Mouse (Mus musculus) ES-E14 (cell line): ENCODE measurements around the gene Thrap3. TPM values are rescaled to one million over a fixed set of nuclear protein-coding genes. Genes with fewer than 3 reads are reported as not detected.

ENCODE experiments used
- DNase-seq: peaks from one replicate; pipeline ENCODE4 v3.0.0-alpha.2; 2013; ENCODE audit warnings: low read depth, low spot score
- H3K27ac ChIP-seq: 2 replicates; pipeline ENCODE4 v1.5.1; 2012; ENCODE audit warnings: low read depth, mild to moderate bottlenecking, low read length, moderate library complexity, mixed read lengths; ENCODE audit not compliant: poor library complexity, insufficient read depth, severe bottlenecking
- H3K36me3 ChIP-seq: 2 replicates; pipeline ENCODE4 v1.6.1; 2012; ENCODE audit warnings: mild to moderate bottlenecking, low read length, moderate library complexity, mixed read lengths; ENCODE audit not compliant: control insufficient read depth, poor library complexity, insufficient read depth, severe bottlenecking
- H3K4me1 ChIP-seq, 2 experiments: fragments of 150-350 bp in 1 of 2; sonication (generic) in 1 of 2; 2 replicates each; pipeline ENCODE4 v1.6.1; 2012; ENCODE audit warnings: low read length in 2 of 2, mild to moderate bottlenecking in 1 of 2, mixed read lengths in 1 of 2; ENCODE audit not compliant: control insufficient read depth in 2 of 2, insufficient read depth in 2 of 2, poor library complexity in 1 of 2
- H3K4me3 ChIP-seq, 2 experiments: fragments of 150-350 bp in 1 of 2; sonication (generic) in 1 of 2; 2 replicates each; pipeline ENCODE4 v1.5.1; 2012; ENCODE audit warnings: low read length in 2 of 2, low read depth in 1 of 2, mild to moderate bottlenecking in 1 of 2, mixed read lengths in 1 of 2; ENCODE audit not compliant: insufficient read depth in 1 of 2, poor library complexity in 1 of 2, severe bottlenecking in 1 of 2
- H3K9ac ChIP-seq: 2 replicates; pipeline ENCODE4 v1.6.1; 2012; ENCODE audit warnings: low read depth, mild to moderate bottlenecking, low read length, mixed read lengths; ENCODE audit not compliant: poor library complexity, insufficient read depth, severe bottlenecking
- H3K9me3 ChIP-seq: fragments of 150-350 bp; sonication (generic); 2 replicates; pipeline ENCODE4 v1.6.1; 2012; ENCODE audit warnings: low read depth, mild to moderate bottlenecking, low read length; ENCODE audit not compliant: control insufficient read depth, insufficient read depth
- CHD2 ChIP-seq: IDR thresholded peaks from 2 replicates; pipeline ENCODE4 v1.6.1; 2014; ENCODE audit warnings: mild to moderate bottlenecking, low read depth, low read length, inconsistent platforms
- HCFC1 ChIP-seq: IDR thresholded peaks from 2 replicates; pipeline ENCODE4 v1.6.1; 2012; ENCODE audit warnings: low read length, inconsistent platforms, borderline replicate concordance; ENCODE audit not compliant: insufficient read depth
- MAFK ChIP-seq: IDR thresholded peaks from 2 replicates; pipeline ENCODE4 v1.6.1; 2014; ENCODE audit warnings: mild to moderate bottlenecking, low read depth, low read length, inconsistent platforms; ENCODE audit not compliant: insufficient read depth
- ZC3H11A ChIP-seq: IDR thresholded peaks from 2 replicates; pipeline ENCODE4 v1.6.1; 2012; ENCODE audit warnings: low read depth, mild to moderate bottlenecking, inconsistent platforms, low read length, borderline replicate concordance
- ZNF384 ChIP-seq: IDR thresholded peaks from 2 replicates; pipeline ENCODE4 v1.6.1; 2012; ENCODE audit warnings: low read depth, low read length, inconsistent platforms
- in situ Hi-C, 2 experiments: fragments of 600-800 bp; cut with MboI; formaldehyde crosslinking; loops; one replicate each; pipeline ENCODE4 v1.15.1; 2025; ENCODE audit warnings: low sequenced_read_pairs in 2 of 2, inconsistent platforms in 1 of 2; ENCODE audit not compliant: unreplicated experiment in 2 of 2
- total RNA-seq: library from RNA; depleted of rRNA; stranded (reverse); fragments of 300-350 nt; gene quantifications from 2 replicates; pipeline ENCODE4 v1.2.3, GENCODE M21; 2012

The Thrap3 gene
- total RNA-seq, 1 experiment, result 211 TPM

- no peak for DNase-seq
- Histone ChIP-seq H3K4me3 (no peak overlapping the region), H3K9ac (no peak overlapping the region), H3K4me1 (peaks cover 0 to 9% of the 10 kb centered on the region in 2 experiments; a peak in 2 of 4 replicates), H3K36me3 (no peaks in the 10 kb centered on the region; the same call in 1 of the 2 replicates), H3K27ac (no peak overlapping the region), H3K9me3 (no peaks in the 10 kb centered on the region)
- in situ Hi-C loops, result no loop called here
- TF ChIP-seq HCFC1, result no peak
- TF ChIP-seq ZC3H11A, result no peak
- no peak for TF ChIP-seq ZNF384
- no peak for TF ChIP-seq MAFK
- TF ChIP-seq CHD2, result no peak
Observed at GRCm38 (mm10) chr4:126157562-126157961, 45.0 kb downstream of the Thrap3 start.

- peaks cover 0 to 7% of the 10 kb centered on the region in 2 experiments; a peak in 1 of 4 replicates for H3K4me1 ChIP-seq
- DNase-seq, result peak; percentile 76
- in situ Hi-C loops, result no loop called here
- H3K4me3 ChIP-seq, result no peak overlapping the region
- H3K36me3 ChIP-seq, result no peaks in the 10 kb centered on the region; the same call in 1 of the 2 replicates
- no peak overlapping the region for H3K27ac ChIP-seq
- no peaks in the 10 kb centered on the region for H3K9me3 ChIP-seq
- no peak for TF ChIP-seq HCFC1
- TF ChIP-seq MAFK, result no peak
- peak; percentile 7; the same call in 1 of the 2 replicates for TF ChIP-seq ZC3H11A
- no peak overlapping the region for H3K9ac ChIP-seq
Observed at GRCm38 (mm10) chr4:126156617-126157016, 45.9 kb downstream of the Thrap3 start.

- in situ Hi-C loops, result no loop called here
- no peaks in the 10 kb centered on the region for H3K9me3 ChIP-seq
- DNase-seq, result no peak
- no peak overlapping the region for H3K9ac ChIP-seq
- peaks cover 2 to 11% of the 10 kb centered on the region in 2 experiments; a peak in 3 of 4 replicates for H3K4me1 ChIP-seq
- no peak overlapping the region for H3K4me3 ChIP-seq
- TF ChIP-seq CHD2, result no peak
- TF ChIP-seq HCFC1, result no peak
- TF ChIP-seq ZNF384, result no peak
- no peak for TF ChIP-seq MAFK
- TF ChIP-seq ZC3H11A, result no peak
- H3K27ac ChIP-seq, result no peak overlapping the region
- no peaks in the 10 kb centered on the region; the same call in 1 of the 2 replicates for H3K36me3 ChIP-seq
Observed at GRCm38 (mm10) chr4:126155869-126156268, 46.7 kb downstream of the Thrap3 start.

GRCm38 (mm10) chr4:126155183-126155582 lies 47.4 kb downstream of the Thrap3 start:
- in situ Hi-C loops, result no loop called here
- H3K9ac ChIP-seq, result no peak overlapping the region
- no peak for TF ChIP-seq HCFC1
- TF ChIP-seq ZC3H11A, result no peak
- no peak for TF ChIP-seq CHD2
- TF ChIP-seq MAFK, result no peak
- no peak for TF ChIP-seq ZNF384
- no peak overlapping the region for H3K27ac ChIP-seq
- no peaks in the 10 kb centered on the region for H3K9me3 ChIP-seq
- H3K36me3 ChIP-seq, result no peaks in the 10 kb centered on the region; the same call in 1 of the 2 replicates
- H3K4me1 ChIP-seq, result peaks cover 2 to 16% of the 10 kb centered on the region in 2 experiments; a peak in 3 of 4 replicates
- H3K4me3 ChIP-seq, result no peak overlapping the region
- DNase-seq, result no peak

- no peak for DNase-seq
- Histone ChIP-seq H3K36me3 (peaks cover 4% of the 10 kb centered on the region; the same call in 1 of the 2 replicates), H3K27ac (no peak overlapping the region), H3K4me1 (peaks cover 2 to 29% of the 10 kb centered on the region in 2 experiments; a peak in 3 of 4 replicates), H3K9ac (no peak overlapping the region), H3K4me3 (no peak overlapping the region), H3K9me3 (no peaks in the 10 kb centered on the region)
- TF ChIP-seq HCFC1 (no peak), MAFK (no peak), ZNF384 (no peak), CHD2 (no peak), ZC3H11A (no peak)
- in situ Hi-C loops, result no loop called here
Observed at GRCm38 (mm10) chr4:126152864-126153263, 49.7 kb downstream of the Thrap3 start.
